41 mouse cellular contexts compared by ENCODE assay signal in the genomic region with DNA sequence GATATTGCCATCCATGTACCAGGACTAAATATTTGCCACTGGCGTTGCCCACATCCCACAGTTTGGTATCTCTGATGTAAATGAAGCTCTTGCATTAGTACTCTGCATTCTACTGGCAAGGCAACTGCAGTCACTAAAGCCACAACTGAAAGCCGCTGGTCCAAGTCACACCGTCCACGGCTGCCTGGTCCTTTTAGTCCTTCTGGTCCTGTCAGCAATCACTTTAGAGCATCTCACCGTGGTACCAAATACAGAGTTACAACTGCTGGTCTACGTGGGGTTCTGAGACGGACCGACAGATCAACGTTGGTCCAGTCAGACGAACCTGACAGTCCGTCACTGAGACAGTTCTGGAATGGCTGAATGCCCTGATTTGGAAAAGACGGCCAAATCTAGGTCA. TPM values are rescaled to one million over a fixed set of nuclear protein-coding genes. Genes with fewer than 3 reads are reported as not detected.
"Had no signal": no experiment of that assay in that cellular context is flagged by ENCODE, and none has a peak within 500 bp of the region (broad histone marks: within the 10 kb centered on the region; RNA-seq: fewer than 3 reads in every experiment).

No protein-coding gene starts in this region.

- H3K9me3 ChIP-seq: limb, embryonic 10.5 days; limb, embryonic 12.5 days; limb, embryonic 13.5 days; limb, embryonic 15.5 days; liver, embryonic 12.5 days; liver, embryonic 13.5 days; liver, embryonic 15.5 days; lung, embryonic 15.5 days; megakaryocyte, embryonic 14.5 days; midbrain, embryonic 10.5 days; midbrain, embryonic 12.5 days; midbrain, embryonic 13.5 days; midbrain, embryonic 15.5 days; neural tube, embryonic 12.5 days had no signal

- ATAC-seq: liver, embryonic 12.5 days; liver, postnatal 0 days; lung, postnatal 0 days; midbrain, embryonic 13.5 days; midbrain, embryonic 15.5 days had no signal

- H3K27ac ChIP-seq: limb, embryonic 10.5 days; limb, embryonic 12.5 days; limb, embryonic 13.5 days; limb, embryonic 15.5 days; liver, embryonic 12.5 days; liver, embryonic 13.5 days; liver, embryonic 14.5 days; liver, embryonic 15.5 days; lung, embryonic 15.5 days; macrophage; midbrain, embryonic 10.5 days; midbrain, embryonic 12.5 days; midbrain, embryonic 13.5 days; midbrain, embryonic 15.5 days; neural tube, embryonic 12.5 days had no signal

- H3K4me2 ChIP-seq: limb, embryonic 12.5 days; limb, embryonic 13.5 days; limb, embryonic 15.5 days; liver, embryonic 11.5 days; liver, embryonic 12.5 days; liver, embryonic 13.5 days; liver, embryonic 15.5 days; lung, embryonic 14.5 days; lung, embryonic 15.5 days; midbrain, embryonic 12.5 days; midbrain, embryonic 13.5 days; midbrain, embryonic 15.5 days; neural tube, embryonic 12.5 days had no signal

- H3K9ac ChIP-seq: limb, embryonic 12.5 days; limb, embryonic 13.5 days; limb, embryonic 15.5 days; liver, embryonic 12.5 days; liver, embryonic 13.5 days; liver, embryonic 14.5 days; liver, embryonic 15.5 days; liver, postnatal 0 days; lung, embryonic 14.5 days; lung, embryonic 15.5 days; midbrain, embryonic 12.5 days; midbrain, embryonic 13.5 days; midbrain, embryonic 15.5 days; neural tube, embryonic 12.5 days had no signal

- DNase-seq: left cerebral cortex, postnatal 4 days; liver; liver, embryonic 13.5 days; liver, postnatal 0 days; lung, adult 18-20 months; lung, adult 2 months; lung, embryonic 14.5 days; lung, postnatal 10 days; lung, postnatal 14 days; lung, postnatal 36 days; lung, postnatal 4 days; midbrain, embryonic 14.5 days had no signal

- H3K4me3 ChIP-seq: limb, embryonic 10.5 days; limb, embryonic 12.5 days; limb, embryonic 13.5 days; limb, embryonic 15.5 days; liver, embryonic 12.5 days; liver, embryonic 13.5 days; liver, embryonic 15.5 days; lung, embryonic 15.5 days; megakaryocyte, embryonic 14.5 days; midbrain, embryonic 10.5 days; midbrain, embryonic 12.5 days; midbrain, embryonic 13.5 days; midbrain, embryonic 15.5 days; myocyte; neural tube, embryonic 12.5 days had no signal

- H3K27me3 ChIP-seq: limb, embryonic 12.5 days; limb, embryonic 13.5 days; limb, embryonic 15.5 days; liver, embryonic 12.5 days; liver, embryonic 13.5 days; liver, embryonic 15.5 days; lung, embryonic 15.5 days; megakaryocyte, embryonic 14.5 days; midbrain, embryonic 12.5 days; midbrain, embryonic 13.5 days; midbrain, embryonic 15.5 days; neural tube, embryonic 12.5 days had no signal

- H3K4me1 ChIP-seq: limb, embryonic 10.5 days; limb, embryonic 12.5 days; limb, embryonic 13.5 days; limb, embryonic 15.5 days; lung, embryonic 15.5 days; megakaryocyte, embryonic 14.5 days; midbrain, embryonic 10.5 days; midbrain, embryonic 12.5 days; midbrain, embryonic 13.5 days; midbrain, embryonic 15.5 days; neural tube, embryonic 12.5 days had no signal

RNA-seq across cellular contexts. Expression of a gene that starts 20.5 kb away (rescaled TPM):
- total RNA-seq: left cerebral cortex, adult 8-10 months; left cerebral cortex, postnatal 14 days; left cerebral cortex, postnatal 36 days; liver, adult 2 months; megakaryocyte progenitor cell, adult 5-6 weeks; megakaryocyte, adult 5-6 weeks; megakaryocyte-erythroid progenitor cell, adult 5-6 weeks; midbrain, postnatal 0 days; monocyte, adult 5-6 weeks had no signal
- polyA plus RNA-seq: liver, adult 2 months; liver, embryonic 12.5 days; liver, embryonic 13.5 days; liver, embryonic 15.5 days; liver, embryonic 16.5 days; lung, adult 2 months; lung, embryonic 16.5 days; macrophage; myocyte had no signal
